Mouse (Mus musculus): ENCODE measurements around the gene Cenpo.
"Not testable (repeated sequence)": the region's sequence is repeated elsewhere in the genome, so short reads cannot be mapped to it uniquely, and the experiment has no call there.

Cenpo gene

DNA sequence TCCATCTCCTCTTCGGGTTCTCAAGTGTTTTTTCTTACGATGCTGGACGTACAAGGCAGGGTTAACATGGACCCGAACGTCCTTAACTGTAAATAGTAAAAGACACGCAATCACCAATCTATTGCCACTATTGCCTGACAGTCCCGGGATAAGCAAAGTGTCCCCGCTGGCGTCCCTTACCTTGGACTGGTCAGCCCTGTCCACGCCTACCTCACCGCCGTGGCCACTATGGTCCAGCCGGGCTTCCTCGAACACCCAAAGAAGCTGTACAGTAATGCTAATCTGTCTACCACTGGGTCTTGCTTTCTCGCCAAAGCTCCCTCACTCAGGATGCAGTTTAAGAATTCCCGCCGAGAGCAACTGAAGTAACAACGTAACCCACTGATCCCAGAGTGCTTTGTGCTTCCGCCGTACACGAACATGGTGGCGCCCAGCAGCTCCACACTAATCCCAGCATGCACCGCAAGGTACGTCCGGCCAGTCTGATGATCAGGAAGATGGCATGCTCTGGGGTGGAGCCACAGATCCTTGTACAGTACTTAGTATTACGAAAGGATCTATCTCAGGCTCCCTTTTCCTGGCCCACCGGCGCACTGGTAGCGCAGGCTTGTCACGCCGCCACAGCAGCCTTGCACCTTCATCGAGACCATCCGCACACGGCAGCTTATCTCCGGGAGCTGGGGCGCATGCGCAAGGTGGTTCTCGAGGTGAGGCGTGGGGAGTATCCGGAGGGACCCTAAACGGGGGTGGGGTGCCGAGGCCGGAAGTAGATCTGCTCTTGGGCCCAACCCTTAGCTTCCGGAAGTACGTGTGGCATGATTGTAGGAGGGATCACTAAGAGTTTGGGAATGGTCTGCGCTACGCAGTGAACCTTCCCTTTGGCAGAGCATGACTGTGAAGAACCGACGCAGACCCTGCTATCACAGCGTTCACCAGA is at the start of gene Cenpo, which contains the start of gene Ptrhd1:
TSS of gene Cenpo (minus strand) at position 723 of the 937 bp plus-strand sequence.
TSS of gene Ptrhd1 (plus strand) at position 456 of the 937 bp plus-strand sequence.
- peak; percentile 95 for DNase-seq

DNA sequence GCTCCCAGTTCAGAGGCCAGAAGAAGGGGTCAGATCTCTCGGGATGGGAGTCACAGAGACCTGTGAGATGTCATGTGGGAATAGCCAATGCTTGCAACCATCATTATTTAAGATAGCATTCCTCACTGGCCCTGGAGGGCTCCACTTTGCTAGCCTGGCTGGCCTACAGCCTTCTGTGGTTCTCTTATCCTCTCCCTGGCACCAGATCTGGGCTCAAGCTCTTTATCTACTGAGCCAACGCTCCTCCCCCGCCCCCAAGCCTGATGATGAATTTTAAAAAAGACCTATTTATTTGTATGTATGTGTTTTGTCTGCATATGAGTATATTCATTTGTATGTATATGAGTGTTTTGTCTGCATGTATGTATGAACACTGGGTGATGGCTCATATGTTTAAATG is 45.8 kb upstream of the Cenpo start:
- DNase-seq: no peak

- DNase-seq: no peak
These were observed 45.1 kb upstream of the Cenpo start for GRCm38 (mm10) chr12:4278978-4279755.

- no peak for DNase-seq
These were observed 37.0 kb upstream of the Cenpo start for GRCm38 (mm10) chr12:4271078-4271477.

GRCm38 (mm10) chr12:4267765-4268164 is 33.7 kb upstream of the Cenpo start:
- DNase-seq: no peak

- DNase-seq: no peak
These were observed 18.9 kb upstream of the Cenpo start for GRCm38 (mm10) chr12:4252742-4253655.

- DNase-seq: no peak
These were observed 15.7 kb upstream of the Cenpo start for GRCm38 (mm10) chr12:4249786-4250185.

- DNase-seq: no peak
These were observed 11.6 kb upstream of the Cenpo start for GRCm38 (mm10) chr12:4245742-4246141.

- DNase-seq: no peak
These were observed 9.7 kb upstream of the Cenpo start for GRCm38 (mm10) chr12:4243805-4244204.

GRCm38 (mm10) chr12:4240281-4240680 is 6.2 kb upstream of the Cenpo start:
- DNase-seq: not testable (repeated sequence)

- DNase-seq: no peak
These were observed 3.4 kb upstream of the Cenpo start for GRCm38 (mm10) chr12:4237481-4237880.

DNA sequence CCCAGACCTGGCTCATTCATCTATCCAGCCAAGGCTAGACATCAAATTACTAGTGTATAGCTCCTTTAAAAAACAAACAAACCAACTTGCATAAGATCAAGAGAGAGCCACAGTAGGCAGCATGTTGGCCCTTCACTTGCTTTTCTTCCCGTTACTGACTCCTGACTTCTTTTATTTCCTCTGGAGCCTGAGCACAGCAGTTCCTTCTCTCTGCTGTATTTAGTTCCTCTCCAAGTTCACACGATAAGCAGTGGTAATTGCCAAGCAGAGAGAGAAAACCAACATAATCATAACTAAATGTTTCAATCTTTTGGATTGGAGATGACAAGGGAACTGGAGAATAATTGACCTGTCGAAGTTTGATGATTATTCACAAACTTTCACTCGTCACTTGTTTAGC is 1.3 kb downstream of the Cenpo start:
- no peak for DNase-seq

DNA sequence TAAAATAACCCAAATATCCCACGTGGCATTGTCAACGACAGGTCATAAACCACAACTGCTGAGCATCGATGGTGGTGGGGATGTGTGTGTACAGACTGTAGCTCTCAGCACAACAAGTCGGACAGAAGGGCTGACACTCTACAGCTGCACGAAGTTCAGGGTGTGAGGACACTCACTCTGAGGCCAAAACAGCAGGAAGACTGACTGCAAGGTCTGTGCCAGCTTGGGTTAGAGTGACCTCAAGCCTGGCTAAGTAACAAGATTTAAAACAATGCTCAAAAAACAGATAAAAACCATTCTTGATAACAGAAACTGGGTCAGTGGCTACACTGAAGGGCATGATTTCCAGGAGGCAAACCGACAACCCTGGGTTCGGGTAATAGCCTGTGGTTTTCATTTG is 3.9 kb downstream of the Cenpo start:
- no peak for DNase-seq

DNA sequence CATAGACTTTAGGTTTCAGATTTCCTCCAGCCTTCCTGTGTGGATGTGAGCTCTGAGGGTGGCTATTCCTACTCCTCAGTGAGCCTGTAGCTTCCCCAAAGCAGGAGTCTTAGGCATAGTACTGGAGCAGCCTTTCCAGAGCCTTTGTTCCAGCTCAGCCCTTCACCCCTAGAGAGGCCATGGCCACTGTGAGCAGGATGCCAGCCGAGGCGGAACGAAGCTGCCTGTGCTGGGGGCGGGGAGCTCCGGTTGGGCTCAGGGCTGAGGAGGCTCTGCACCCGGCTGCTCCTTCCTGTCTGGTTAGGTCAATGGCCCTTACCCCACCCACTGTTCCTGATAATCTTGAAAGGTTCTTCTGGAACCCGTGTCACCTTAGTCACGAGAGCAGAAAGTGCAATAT is 21.2 kb downstream of the Cenpo start:
- DNase-seq: no peak

DNA sequence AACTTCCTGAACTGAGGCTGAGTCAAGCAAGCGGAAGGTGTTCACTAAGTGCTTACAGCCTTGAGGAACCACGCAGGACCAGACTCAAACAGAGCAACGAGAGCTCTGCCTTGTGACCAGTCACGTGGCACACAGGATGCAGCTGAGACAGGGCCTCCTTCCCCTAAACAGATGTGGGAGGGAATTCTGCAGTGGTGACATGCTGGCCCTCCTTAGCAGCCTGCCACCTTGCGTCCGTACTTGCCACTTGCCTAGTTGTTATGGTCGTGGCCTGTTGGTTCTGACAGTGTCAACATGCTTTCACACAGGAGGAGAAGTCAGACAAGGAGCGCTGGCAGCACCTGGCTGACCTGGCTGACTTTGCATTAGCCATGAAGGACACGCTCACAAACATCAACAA is 22.9 kb downstream of the Cenpo start:
- no peak for DNase-seq

DNA sequence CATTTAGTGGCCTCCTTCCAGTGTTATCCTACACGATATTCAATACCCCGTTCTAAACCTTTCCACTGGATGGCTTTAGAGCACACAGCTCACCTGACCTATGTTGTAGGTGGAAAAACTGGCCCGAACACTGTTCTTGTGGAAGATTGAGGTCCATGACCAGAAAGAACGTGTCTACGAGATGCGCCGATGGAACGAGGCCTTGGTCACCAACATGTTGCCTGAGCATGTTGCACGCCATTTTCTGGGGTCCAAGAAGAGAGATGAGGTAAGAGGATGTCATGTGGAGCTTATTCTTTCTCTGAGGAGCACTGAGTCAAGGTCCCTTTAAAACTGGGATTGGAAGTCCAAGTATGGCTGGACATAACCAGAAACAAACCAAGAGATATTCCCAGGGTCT is 24.9 kb downstream of the Cenpo start:
- no peak for DNase-seq

- peak; percentile 73 for DNase-seq
These were observed 25.5 kb downstream of the Cenpo start for GRCm38 (mm10) chr12:4208405-4209133.

GRCm38 (mm10) chr12:4206106-4206505 is 28.0 kb downstream of the Cenpo start:
- no peak for DNase-seq

GRCm38 (mm10) chr12:4202206-4202605 is 31.9 kb downstream of the Cenpo start:
- no peak for DNase-seq

GRCm38 (mm10) chr12:4201454-4202200 is 32.5 kb downstream of the Cenpo start:
- DNase-seq: no peak

GRCm38 (mm10) chr12:4199271-4199670 is 34.8 kb downstream of the Cenpo start:
- DNase-seq: no peak

All from lung, postnatal 14 days (tissue).